Mouse (Mus musculus) ES-Bruce4 (cell line): ENCODE measurements around the gene Prss16. TPM values are rescaled to one million over a fixed set of nuclear protein-coding genes. Genes with fewer than 3 reads are reported as not detected.

Experiments
- H3K27ac ChIP-seq: 2 replicates; pipeline ENCODE4 v1.5.1; 2012; ENCODE audit warnings: low read length, inconsistent platforms; ENCODE audit not compliant: insufficient read depth
- H3K27me3 ChIP-seq: 2 replicates; pipeline ENCODE4 v1.6.1; 2012; ENCODE audit warnings: mild to moderate bottlenecking, low read length, inconsistent platforms; ENCODE audit not compliant: control insufficient read depth, poor library complexity, insufficient read depth, severe bottlenecking
- H3K36me3 ChIP-seq: 2 replicates; pipeline ENCODE4 v1.6.1; 2012; ENCODE audit warnings: inconsistent platforms, mild to moderate bottlenecking, low read length, moderate library complexity; ENCODE audit not compliant: control insufficient read depth, poor library complexity, insufficient read depth, severe bottlenecking
- H3K4me1 ChIP-seq: one replicate; pipeline ENCODE4 v1.8.1; 2011; ENCODE audit warnings: low read length; ENCODE audit not compliant: control insufficient read depth, insufficient read depth
- H3K4me3 ChIP-seq: 2 replicates; pipeline ENCODE4 v1.5.1; 2011; ENCODE audit warnings: low read depth, mild to moderate bottlenecking, low read length
- H3K9ac ChIP-seq: 2 replicates; pipeline ENCODE4 v1.6.1; 2012; ENCODE audit warnings: low read depth, mild to moderate bottlenecking, inconsistent platforms; ENCODE audit not compliant: poor library complexity, severe bottlenecking
- H3K9me3 ChIP-seq: replicated peaks from 2 replicates; pipeline ENCODE4 v1.6.1; 2012; ENCODE audit warnings: mild to moderate bottlenecking, low read length, inconsistent platforms; ENCODE audit not compliant: control insufficient read depth, poor library complexity, insufficient read depth, severe bottlenecking
- CTCF ChIP-seq: IDR thresholded peaks from one replicate; pipeline ENCODE4 v1.8.1; 2011; ENCODE audit warnings: low read depth, low read length
- EP300 ChIP-seq: IDR thresholded peaks from 2 replicates; pipeline ENCODE4 v1.6.1; 2011; ENCODE audit warnings: low read depth, low read length; ENCODE audit not compliant: insufficient read depth
- POLR2A ChIP-seq: IDR thresholded peaks from one replicate; pipeline ENCODE4 v1.8.1; 2011; ENCODE audit warnings: low read length; ENCODE audit not compliant: insufficient read depth
- polyA plus RNA-seq: library from polyadenylated mRNA; stranded (reverse); fragments of >200 nt; gene quantifications from 2 replicates; pipeline ENCODE4 v1.2.4, GENCODE M21; 2011; ENCODE audit warnings: low read depth; ENCODE audit not compliant: missing spikeins, insufficient read depth, insufficient read length

Gene Prss16
- polyA plus RNA-seq, 1 experiment: 6.9 TPM

DNA sequence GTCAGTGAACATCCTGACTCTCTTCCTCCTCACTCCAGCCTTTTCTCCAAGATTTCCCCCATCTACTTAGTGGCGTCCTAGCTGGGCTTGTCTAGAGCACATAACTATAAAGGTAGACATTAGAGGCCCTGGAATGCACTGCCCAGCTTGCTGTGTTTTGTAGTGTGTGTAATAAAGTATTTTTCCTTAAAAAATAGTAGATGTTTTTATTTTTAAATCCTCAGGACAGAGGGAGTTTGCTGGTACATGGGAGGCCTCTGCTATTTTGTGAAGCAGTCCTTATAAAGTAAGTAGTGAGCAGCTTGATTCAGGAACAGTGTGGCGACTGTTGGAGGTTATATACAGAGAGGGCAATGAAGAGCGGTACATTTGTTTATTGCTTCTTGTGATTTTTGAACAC lies 835 bp downstream of the Prss16 start:
- H3K4me3 ChIP-seq: no peak overlapping the region
- TF ChIP-seq EP300: no peak
- TF ChIP-seq POLR2A: no peak
- no peak for TF ChIP-seq CTCF
- H3K27me3 ChIP-seq: peaks cover 5% of the 10 kb centered on the region; the same call in 1 of the 2 replicates
- H3K9me3 ChIP-seq: no peaks in the 10 kb centered on the region
- no peak overlapping the region for H3K27ac ChIP-seq
- no peaks in the 10 kb centered on the region for H3K36me3 ChIP-seq
- H3K4me1 ChIP-seq: no peaks in the 10 kb centered on the region
- H3K9ac ChIP-seq: no peak overlapping the region

DNA sequence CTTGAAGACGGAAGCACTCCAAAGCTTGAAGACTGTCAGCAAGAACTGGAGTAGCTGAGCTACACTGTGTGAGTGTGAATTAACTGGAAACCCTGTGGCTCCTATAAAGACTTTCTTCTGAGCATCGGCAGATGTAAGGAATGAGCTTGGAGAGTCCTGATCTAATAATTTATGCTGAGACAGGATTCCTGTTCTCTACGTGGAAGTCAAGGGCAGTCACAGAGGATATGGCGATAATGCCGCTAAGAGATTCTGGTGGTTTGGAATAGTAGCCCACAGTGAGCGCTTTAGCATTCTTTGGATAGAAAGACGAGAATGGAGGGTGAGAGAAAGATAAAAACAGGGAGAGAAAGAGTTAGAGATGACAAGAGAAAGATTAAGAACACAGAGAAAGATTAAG lies 1.7 kb downstream of the Prss16 start:
- H3K4me3 ChIP-seq: no peak overlapping the region
- peaks cover 5% of the 10 kb centered on the region; the same call in 1 of the 2 replicates for H3K27me3 ChIP-seq
- no peaks in the 10 kb centered on the region for H3K9me3 ChIP-seq
- H3K36me3 ChIP-seq: no peaks in the 10 kb centered on the region
- no peak overlapping the region for H3K27ac ChIP-seq
- TF ChIP-seq POLR2A (no peak), CTCF (no peak)
- H3K4me1 ChIP-seq: no peaks in the 10 kb centered on the region
- H3K9ac ChIP-seq: no peak overlapping the region

DNA sequence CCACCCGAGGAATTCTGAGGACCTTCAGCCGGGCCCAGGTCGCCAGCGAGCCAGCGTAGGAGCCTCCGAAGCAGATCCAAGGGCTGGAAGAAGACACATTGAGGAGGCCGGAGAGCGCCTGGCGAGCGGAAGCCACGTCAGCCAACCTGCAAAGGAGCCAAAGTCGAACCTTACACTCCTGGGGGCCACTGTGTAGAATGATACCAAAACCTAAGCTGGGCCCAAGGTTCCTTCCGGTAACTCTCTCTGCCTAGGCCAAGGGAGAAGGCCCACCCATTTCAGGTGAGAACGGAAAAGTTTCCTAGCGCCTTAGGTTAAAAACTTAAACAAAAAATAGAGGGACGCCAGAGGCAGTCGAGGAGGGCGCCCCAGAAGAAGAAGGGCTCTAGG lies 2.4 kb downstream of the Prss16 start:
- Histone ChIP-seq H3K27ac (no peak overlapping the region), H3K4me1 (no peaks in the 10 kb centered on the region), H3K36me3 (no peaks in the 10 kb centered on the region), H3K9me3 (no peaks in the 10 kb centered on the region), H3K9ac (peak overlapping the region; percentile 69), H3K27me3 (peaks cover 5% of the 10 kb centered on the region; the same call in 1 of the 2 replicates), H3K4me3 (peak overlapping the region; percentile 94)
- TF ChIP-seq EP300: no peak
- no peak for TF ChIP-seq POLR2A
- TF ChIP-seq CTCF: no peak

DNA sequence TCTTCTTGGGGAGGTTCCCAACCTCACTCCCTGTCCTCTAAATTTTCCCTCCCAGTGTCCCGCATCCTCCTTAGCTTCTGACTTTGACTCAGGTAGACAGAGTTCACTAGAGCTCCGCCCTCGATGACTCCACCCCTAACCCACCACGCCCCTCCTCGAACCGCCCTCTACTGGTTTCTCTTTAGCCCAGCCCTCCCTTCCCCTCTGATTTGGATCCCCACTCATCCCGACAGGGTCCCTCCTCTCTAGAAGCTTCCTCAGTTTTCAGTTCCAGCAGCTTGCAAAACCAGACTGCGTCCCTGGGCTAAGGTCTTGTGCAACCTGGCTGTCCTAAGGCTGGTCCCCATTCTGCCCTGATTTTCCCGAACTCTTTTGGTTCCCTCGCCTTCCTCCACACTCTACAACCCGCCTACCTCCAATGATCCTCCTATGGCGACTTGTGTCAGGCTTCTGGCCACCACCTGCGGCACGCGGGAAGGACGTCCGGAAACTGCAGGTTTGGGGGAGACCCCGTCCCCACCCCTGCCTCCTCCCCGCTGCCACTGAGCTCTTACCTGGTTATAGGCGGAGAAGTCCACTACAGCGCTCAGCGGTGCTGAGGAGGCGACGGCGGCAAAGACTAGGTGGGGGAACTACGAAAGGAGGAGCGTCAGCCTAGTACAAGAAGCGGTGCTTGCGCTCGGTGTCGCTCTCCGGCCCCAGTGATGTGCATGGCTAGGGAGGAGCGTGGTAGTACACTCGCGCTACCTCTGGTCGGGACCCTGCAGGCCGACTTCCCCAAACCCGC lies 3.0 kb downstream of the Prss16 start:
- peak overlapping the region; percentile 94 for H3K4me3 ChIP-seq
- no peaks in the 10 kb centered on the region for H3K36me3 ChIP-seq
- no peaks in the 10 kb centered on the region for H3K4me1 ChIP-seq
- H3K9me3 ChIP-seq: no peaks in the 10 kb centered on the region
- no peak overlapping the region for H3K27ac ChIP-seq
- peak overlapping the region; percentile 69 for H3K9ac ChIP-seq
- peaks cover 5% of the 10 kb centered on the region; the same call in 1 of the 2 replicates for H3K27me3 ChIP-seq
- TF ChIP-seq CTCF: no peak
- no peak for TF ChIP-seq EP300
- peak; percentile 48 for TF ChIP-seq POLR2A

DNA sequence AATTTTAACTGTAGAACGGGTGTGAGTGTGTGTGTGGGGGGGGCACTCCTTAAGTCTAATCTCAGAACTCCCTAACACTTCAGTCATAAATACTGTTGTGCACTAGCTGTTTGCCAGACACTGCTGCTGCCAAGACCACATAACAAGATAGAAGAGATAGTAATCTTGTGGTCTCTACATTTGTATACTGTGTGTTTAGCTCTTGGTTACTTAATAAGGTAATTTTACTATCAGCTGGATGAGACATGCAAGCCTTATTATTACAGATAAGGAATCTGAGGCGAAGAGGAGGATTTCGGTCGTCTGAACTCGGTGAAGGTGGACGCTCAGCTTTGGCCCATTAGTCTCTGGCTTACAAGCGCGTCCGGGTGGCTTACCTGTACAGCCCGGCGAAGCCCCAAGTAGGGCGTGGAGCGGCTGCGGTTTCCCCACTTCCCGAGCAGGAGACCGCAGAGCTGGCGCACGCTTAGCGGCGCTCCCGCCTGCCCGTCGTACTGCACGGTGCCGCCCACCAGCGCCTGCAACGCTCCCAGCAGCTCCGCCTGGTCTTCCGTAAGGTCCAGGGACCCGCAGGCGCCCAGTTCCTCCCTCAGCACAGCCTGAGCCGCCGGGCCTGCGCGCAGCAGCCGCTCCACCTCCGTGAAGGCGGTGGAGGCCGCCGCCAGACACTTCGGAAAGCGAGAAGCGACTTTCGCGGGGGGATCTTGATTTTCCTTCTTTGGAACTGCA lies 3.8 kb downstream of the Prss16 start:
- no peaks in the 10 kb centered on the region for H3K9me3 ChIP-seq
- H3K4me1 ChIP-seq: no peaks in the 10 kb centered on the region
- H3K36me3 ChIP-seq: no peaks in the 10 kb centered on the region
- H3K27me3 ChIP-seq: 0 out of 2 replicates have a peak, but pooled peaks cover 2% of the 10 kb centered on the region
- H3K4me3 ChIP-seq: peak overlapping the region; percentile 94
- peak overlapping the region; percentile 69 for H3K9ac ChIP-seq
- no peak for TF ChIP-seq CTCF
- no peak for TF ChIP-seq POLR2A
- no peak for TF ChIP-seq EP300
- no peak overlapping the region for H3K27ac ChIP-seq

DNA sequence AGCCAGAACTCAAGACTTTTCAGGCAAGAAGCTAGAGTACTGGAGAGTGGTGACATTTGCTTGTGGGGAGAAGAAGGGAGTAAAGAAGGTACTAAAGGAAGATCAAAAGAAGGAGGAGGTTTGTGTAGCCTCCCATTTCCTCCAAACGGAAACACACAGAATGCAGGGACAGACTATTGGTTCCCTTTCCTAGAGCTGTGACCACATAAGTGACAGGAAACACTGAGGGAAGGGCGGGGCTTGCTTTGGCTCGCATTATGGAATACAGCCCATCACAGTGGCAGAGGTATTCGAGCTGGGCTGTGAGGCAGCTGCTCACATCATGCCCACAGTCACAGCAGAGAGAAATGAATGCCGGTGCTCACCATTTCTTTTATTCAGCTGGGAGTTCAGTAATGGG lies 7.7 kb downstream of the Prss16 start:
- H3K27ac ChIP-seq: no peak overlapping the region
- no peak overlapping the region for H3K4me3 ChIP-seq
- H3K27me3 ChIP-seq: peaks cover 11% of the 10 kb centered on the region
- no peaks in the 10 kb centered on the region for H3K36me3 ChIP-seq
- H3K9ac ChIP-seq: no peak overlapping the region
- no peaks in the 10 kb centered on the region for H3K4me1 ChIP-seq
- TF ChIP-seq POLR2A (no peak), EP300 (no peak), CTCF (no peak)
- no peaks in the 10 kb centered on the region for H3K9me3 ChIP-seq
